ENCODE assay signal across 33 mouse cellular contexts in genomic region chr1:91622874-91623273, GRCm38 (mm10).
"Had no signal": no experiment of that assay in that cellular context is flagged by ENCODE, and none has a peak within 500 bp of the region (broad histone marks: within the 10 kb centered on the region; RNA-seq: fewer than 3 reads in every experiment).

No protein-coding gene starts in this region.

- H3K9ac ChIP-seq: limb, embryonic 12.5 days; limb, embryonic 13.5 days; limb, embryonic 15.5 days; liver, embryonic 12.5 days; liver, embryonic 13.5 days; liver, embryonic 14.5 days; liver, embryonic 15.5 days; liver, postnatal 0 days; lung, embryonic 14.5 days; lung, embryonic 15.5 days; midbrain, embryonic 12.5 days; midbrain, embryonic 13.5 days; midbrain, embryonic 15.5 days; neural tube, embryonic 12.5 days; neural tube, embryonic 13.5 days had no signal

- H3K36me3 ChIP-seq: limb, embryonic 10.5 days; limb, embryonic 12.5 days; limb, embryonic 13.5 days; limb, embryonic 15.5 days; liver, embryonic 12.5 days; liver, embryonic 13.5 days; liver, embryonic 15.5 days; lung, embryonic 15.5 days; midbrain, embryonic 10.5 days; midbrain, embryonic 12.5 days; midbrain, embryonic 13.5 days; midbrain, embryonic 15.5 days; neural tube, embryonic 12.5 days; neural tube, embryonic 13.5 days had no signal

- H3K27ac ChIP-seq: limb, embryonic 10.5 days; limb, embryonic 12.5 days; limb, embryonic 13.5 days; limb, embryonic 15.5 days; liver, embryonic 12.5 days; liver, embryonic 13.5 days; liver, embryonic 14.5 days; liver, embryonic 15.5 days; lung, embryonic 15.5 days; macrophage; midbrain, embryonic 10.5 days; midbrain, embryonic 12.5 days; midbrain, embryonic 13.5 days; midbrain, embryonic 15.5 days; neural tube, embryonic 12.5 days; neural tube, embryonic 13.5 days had no signal

- H3K27me3 ChIP-seq: limb, embryonic 15.5 days; liver, embryonic 12.5 days; liver, embryonic 13.5 days; liver, embryonic 15.5 days; lung, embryonic 15.5 days; midbrain, embryonic 12.5 days; midbrain, embryonic 13.5 days; midbrain, embryonic 15.5 days; neural tube, embryonic 12.5 days; neural tube, embryonic 13.5 days had no signal

- ATAC-seq: liver, embryonic 12.5 days; liver, postnatal 0 days; lung, postnatal 0 days; midbrain, embryonic 13.5 days; midbrain, embryonic 15.5 days; midbrain, embryonic 16.5 days had no signal

- H3K9me3 ChIP-seq: limb, embryonic 10.5 days; limb, embryonic 12.5 days; limb, embryonic 13.5 days; limb, embryonic 15.5 days; liver, embryonic 12.5 days; liver, embryonic 13.5 days; liver, embryonic 15.5 days; lung, embryonic 15.5 days; megakaryocyte, embryonic 14.5 days; midbrain, embryonic 10.5 days; midbrain, embryonic 12.5 days; midbrain, embryonic 13.5 days; midbrain, embryonic 15.5 days; neural tube, embryonic 12.5 days; neural tube, embryonic 13.5 days had no signal

- H3K4me1 ChIP-seq: liver, embryonic 12.5 days; liver, embryonic 13.5 days; liver, embryonic 15.5 days; megakaryocyte, embryonic 14.5 days; midbrain, embryonic 12.5 days; midbrain, embryonic 13.5 days; neural tube, embryonic 12.5 days had no signal

- H3K4me2 ChIP-seq: limb, embryonic 12.5 days; limb, embryonic 13.5 days; limb, embryonic 15.5 days; liver, embryonic 11.5 days; liver, embryonic 12.5 days; liver, embryonic 13.5 days; liver, embryonic 15.5 days; lung, embryonic 14.5 days; lung, embryonic 15.5 days; midbrain, embryonic 11.5 days; midbrain, embryonic 12.5 days; midbrain, embryonic 13.5 days; midbrain, embryonic 15.5 days; neural tube, embryonic 12.5 days; neural tube, embryonic 13.5 days had no signal

- DNase-seq: left cerebral cortex, postnatal 4 days; liver; liver, embryonic 13.5 days; liver, postnatal 0 days; lung, adult 18-20 months; lung, adult 2 months; lung, embryonic 14.5 days; lung, postnatal 10 days; lung, postnatal 14 days; lung, postnatal 36 days; lung, postnatal 4 days; midbrain, embryonic 14.5 days had no signal

- H3K4me3 ChIP-seq: limb, embryonic 10.5 days; limb, embryonic 12.5 days; limb, embryonic 13.5 days; limb, embryonic 15.5 days; liver, embryonic 12.5 days; liver, embryonic 13.5 days; liver, embryonic 15.5 days; lung, embryonic 15.5 days; megakaryocyte, embryonic 14.5 days; midbrain, embryonic 10.5 days; midbrain, embryonic 12.5 days; midbrain, embryonic 13.5 days; midbrain, embryonic 15.5 days; myocyte; neural tube, embryonic 12.5 days; neural tube, embryonic 13.5 days had no signal
